In genomic region chr16:24431808-24432207, GRCm38 (mm10) we compare ENCODE assay signal across 17 mouse cellular contexts.
"Had no signal": no experiment of that assay in that cellular context is flagged by ENCODE, and none has a peak within 500 bp of the region (broad histone marks: within the 10 kb centered on the region; RNA-seq: fewer than 3 reads in every experiment).

No protein-coding gene starts in this region.

- H3K4me3 ChIP-seq: layer of hippocampus, adult 2 months; liver, embryonic 13.5 days; midbrain, embryonic 12.5 days; midbrain, embryonic 15.5 days had no signal

- H3K9me3 ChIP-seq: liver, embryonic 13.5 days; midbrain, embryonic 12.5 days; midbrain, embryonic 15.5 days had no signal

- H3K36me3 ChIP-seq: liver, embryonic 13.5 days; midbrain, embryonic 12.5 days; midbrain, embryonic 15.5 days had no signal

- H3K27ac ChIP-seq: layer of hippocampus, adult 2 months; liver, embryonic 13.5 days; macrophage; midbrain, embryonic 12.5 days; midbrain, embryonic 15.5 days had no signal

- ATAC-seq: intestine, embryonic 16.5 days; lung, postnatal 0 days; midbrain, embryonic 15.5 days had no signal

- H3K9ac ChIP-seq: liver, embryonic 13.5 days; lung, embryonic 14.5 days; midbrain, embryonic 12.5 days; midbrain, embryonic 15.5 days had no signal

- H3K27me3 ChIP-seq: liver, embryonic 13.5 days; midbrain, embryonic 12.5 days; midbrain, embryonic 15.5 days had no signal

- H3K4me2 ChIP-seq: liver, embryonic 13.5 days; lung, embryonic 14.5 days; midbrain, embryonic 12.5 days; midbrain, embryonic 15.5 days had no signal

- DNase-seq: kidney, adult 18-20 months; kidney, adult 9 months; kidney, postnatal 14 days; kidney, postnatal 4 days; layer of hippocampus, adult 9-11 months; liver, embryonic 13.5 days; lung, embryonic 14.5 days; right cerebral cortex, adult 18-20 months; right cerebral cortex, postnatal 14 days; right cerebral cortex, postnatal 4 days; thymus, postnatal 36 days had no signal
